Mouse (Mus musculus) embryonic facial prominence, embryonic 13.5 days (tissue): ENCODE measurements around the gene Gtf3c3. TPM values are rescaled to one million over a fixed set of nuclear protein-coding genes. Genes with fewer than 3 reads are reported as not detected.

Experiments
- ATAC-seq: fragments of 200-750 bp; cut with Nextera tagmentation; 2 replicates; pipeline ENCODE4 v1.8.0; 2017; ENCODE audit warnings: low read depth; ENCODE audit not compliant: insufficient number of reproducible peaks, insufficient read depth, low FRiP score, low TSS enrichment
- H3K27ac ChIP-seq: fragments of 300-500 bp; sonication (generic); 2 replicates; pipeline ENCODE4 v1.5.1; 2015; ENCODE audit warnings: moderate library complexity, mild to moderate bottlenecking, inconsistent platforms
- H3K27me3 ChIP-seq: fragments of 300-500 bp; sonication (generic); 2 replicates; pipeline ENCODE4 v1.6.1; 2015; ENCODE audit warnings: mild to moderate bottlenecking, inconsistent platforms
- H3K36me3 ChIP-seq: fragments of 300-500 bp; sonication (generic); 2 replicates; pipeline ENCODE4 v1.6.1; 2015; ENCODE audit warnings: mild to moderate bottlenecking, inconsistent platforms
- H3K4me1 ChIP-seq: fragments of 300-500 bp; sonication (generic); 2 replicates; pipeline ENCODE4 v1.6.1; 2015; ENCODE audit warnings: inconsistent platforms
- H3K4me2 ChIP-seq: fragments of 300-500 bp; sonication (generic); 2 replicates; pipeline ENCODE4 v1.6.1; 2015; ENCODE audit warnings: moderate library complexity, mild to moderate bottlenecking, inconsistent platforms
- H3K4me3 ChIP-seq: fragments of 300-500 bp; sonication (generic); 2 replicates; pipeline ENCODE4 v1.5.1; 2015; ENCODE audit warnings: mild to moderate bottlenecking, inconsistent platforms
- H3K9ac ChIP-seq: fragments of 300-500 bp; sonication (generic); 2 replicates; pipeline ENCODE4 v1.6.1; 2015; ENCODE audit warnings: mild to moderate bottlenecking, inconsistent platforms
- H3K9me3 ChIP-seq: fragments of 300-500 bp; sonication (generic); 2 replicates; pipeline ENCODE4 v1.6.1; 2016; ENCODE audit warnings: inconsistent platforms
- WGBS: fragments of 180-500 bp; shearing (Covaris S2); methylation state at CpG from one replicate; pipeline ENCODE4 v1.1.7; 2015; ENCODE audit warnings: mixed read lengths; 5-methylcytosine and 5-hydroxymethylcytosine counted together
- polyA plus RNA-seq: library from polyadenylated mRNA; unstranded; fragments of >200 nt; fragmentation: Nextera tagmentation; extraction: Ambion mirVana; gene quantifications from 2 replicates; pipeline ENCODE4 v1.2.1, GENCODE M21; 2015

Gene Gtf3c3
- polyA plus RNA-seq, 1 experiment from 2014 or later, result 26.3 TPM

- no peak overlapping the region for H3K4me3 ChIP-seq
- no peak overlapping the region for H3K9ac ChIP-seq
- H3K4me1 ChIP-seq, result no peaks in the 10 kb centered on the region
- H3K27ac ChIP-seq, result no peak overlapping the region
- WGBS, result 32% methylated on average over 1 of the region's 1 CpGs
- H3K27me3 ChIP-seq, result no peaks in the 10 kb centered on the region
- H3K4me2 ChIP-seq, result no peak overlapping the region
- H3K9me3 ChIP-seq, result no peaks in the 10 kb centered on the region
- ATAC-seq, result no peak
- no peaks in the 10 kb centered on the region for H3K36me3 ChIP-seq
Observed at GRCm38 (mm10) chr1:54384221-54384620, 54.5 kb downstream of the Gtf3c3 start.

DNA sequence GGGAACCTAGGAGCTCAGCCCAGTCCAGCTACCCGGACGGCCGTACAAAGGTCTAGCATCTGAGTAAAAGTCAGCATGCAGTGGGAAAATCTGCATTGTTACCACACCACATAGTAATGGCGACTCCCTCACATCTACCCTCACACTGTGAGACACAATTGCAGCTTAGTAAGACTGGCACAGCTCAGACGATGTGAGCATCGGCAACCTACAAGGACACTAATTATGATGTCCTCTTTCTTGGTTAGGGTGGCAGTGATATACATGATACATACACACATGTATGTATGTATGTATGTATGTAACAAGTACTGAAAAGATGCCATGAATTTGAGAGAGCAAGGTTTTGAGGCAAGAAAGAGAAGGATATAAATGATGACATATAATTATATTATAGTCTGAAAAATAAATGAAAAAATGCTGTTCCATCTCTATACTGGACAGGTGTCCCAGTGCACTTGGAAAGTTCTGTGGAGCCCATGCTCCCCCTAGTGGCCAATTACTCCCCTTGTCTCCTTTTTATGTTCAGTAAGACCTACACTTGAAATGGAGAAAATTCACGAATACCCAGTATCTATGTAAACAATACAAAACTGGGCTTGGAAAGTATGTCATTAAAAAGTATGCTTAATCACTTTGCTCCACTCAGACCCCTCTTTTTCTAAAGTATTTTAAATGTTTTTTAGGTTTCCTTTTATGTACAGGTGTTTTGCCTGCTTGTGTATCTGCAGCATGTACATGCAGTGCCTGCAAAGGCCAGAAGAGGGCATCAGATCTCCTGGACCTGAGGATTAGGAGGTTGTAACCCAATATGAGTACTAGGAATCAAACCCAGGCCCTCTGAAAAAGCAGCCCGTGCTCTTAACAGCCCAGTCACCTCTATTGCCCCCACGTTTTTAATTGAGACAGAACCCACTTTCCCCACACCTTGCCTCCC is 57.5 kb downstream of the Gtf3c3 start:
- no peak overlapping the region for H3K4me2 ChIP-seq
- no peaks in the 10 kb centered on the region for H3K36me3 ChIP-seq
- no peak overlapping the region for H3K27ac ChIP-seq
- no peaks in the 10 kb centered on the region for H3K27me3 ChIP-seq
- ATAC-seq, result no peak
- H3K4me1 ChIP-seq, result no peaks in the 10 kb centered on the region
- H3K9ac ChIP-seq, result no peak overlapping the region
- H3K4me3 ChIP-seq, result no peak overlapping the region
- 92% methylated on average over 9 of the region's 9 CpGs for WGBS
- no peaks in the 10 kb centered on the region for H3K9me3 ChIP-seq

- ATAC-seq, result no peak
- no peaks in the 10 kb centered on the region for H3K4me1 ChIP-seq
- H3K4me3 ChIP-seq, result no peak overlapping the region
- H3K27me3 ChIP-seq, result no peaks in the 10 kb centered on the region
- no peak overlapping the region for H3K27ac ChIP-seq
- H3K9me3 ChIP-seq, result no peaks in the 10 kb centered on the region
- H3K9ac ChIP-seq, result no peak overlapping the region
- H3K36me3 ChIP-seq, result no peaks in the 10 kb centered on the region
- H3K4me2 ChIP-seq, result no peak overlapping the region
Observed at GRCm38 (mm10) chr1:54377506-54378051, 61.2 kb downstream of the Gtf3c3 start.

GRCm38 (mm10) chr1:54356566-54356965 is 82.2 kb downstream of the Gtf3c3 start:
- Histone ChIP-seq H3K27ac (no peak overlapping the region), H3K4me2 (no peak overlapping the region), H3K4me1 (no peaks in the 10 kb centered on the region), H3K36me3 (no peaks in the 10 kb centered on the region), H3K27me3 (no peaks in the 10 kb centered on the region), H3K4me3 (no peak overlapping the region), H3K9ac (no peak overlapping the region), H3K9me3 (no peaks in the 10 kb centered on the region)
- ATAC-seq, result no peak
- 87% methylated on average over 6 of the region's 6 CpGs for WGBS

DNA sequence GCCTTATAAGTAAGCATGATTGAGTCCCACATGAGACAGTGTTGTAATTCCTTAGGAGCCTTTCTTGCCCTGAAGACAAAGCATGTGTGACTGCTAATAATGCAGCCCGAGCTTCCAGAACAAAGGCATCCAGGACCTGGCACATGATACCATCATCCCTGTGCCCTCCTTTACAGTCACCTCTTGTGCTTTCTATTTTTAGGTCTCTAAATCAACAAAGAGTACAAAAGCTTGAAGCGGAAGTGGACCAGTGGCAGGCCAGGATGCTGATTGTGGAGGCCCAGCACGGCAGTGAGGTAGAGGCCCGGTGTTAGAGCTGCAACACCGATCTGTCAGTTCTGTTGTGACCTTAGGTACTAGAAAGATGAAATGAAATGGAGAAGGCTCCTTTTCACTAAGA is 83.3 kb downstream of the Gtf3c3 start:
- Histone ChIP-seq H3K4me2 (no peak overlapping the region), H3K27me3 (no peaks in the 10 kb centered on the region), H3K4me3 (no peak overlapping the region), H3K9ac (no peak overlapping the region), H3K27ac (no peak overlapping the region), H3K4me1 (no peaks in the 10 kb centered on the region), H3K36me3 (no peaks in the 10 kb centered on the region), H3K9me3 (no peaks in the 10 kb centered on the region)
- 85% methylated on average over 5 of the region's 5 CpGs for WGBS
- ATAC-seq, result no peak

DNA sequence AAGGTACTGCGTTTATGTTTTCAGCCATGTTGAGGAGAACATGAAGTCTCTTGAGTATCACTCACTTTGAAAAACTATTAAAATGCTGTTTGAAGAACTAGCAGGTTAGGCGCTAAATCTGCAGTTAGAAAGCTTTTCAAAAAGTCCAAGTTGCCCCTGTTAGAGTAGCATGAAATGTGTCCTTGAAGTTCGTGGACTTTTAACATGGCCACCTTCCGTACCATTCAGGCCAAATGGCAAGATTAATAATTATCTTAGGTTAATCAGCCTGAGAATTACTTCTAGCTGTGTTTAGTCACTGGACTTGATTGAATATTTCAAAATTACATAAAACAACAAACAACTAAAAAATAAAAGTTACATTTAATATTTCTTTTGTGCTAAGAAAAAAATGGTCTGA is 84.0 kb downstream of the Gtf3c3 start:
- Histone ChIP-seq H3K4me3 (no peak overlapping the region), H3K27ac (no peak overlapping the region), H3K4me2 (no peak overlapping the region), H3K9ac (no peak overlapping the region), H3K36me3 (no peaks in the 10 kb centered on the region), H3K4me1 (no peaks in the 10 kb centered on the region), H3K27me3 (no peaks in the 10 kb centered on the region), H3K9me3 (no peaks in the 10 kb centered on the region)
- no peak for ATAC-seq
- 92% methylated on average over 4 of the region's 4 CpGs for WGBS

Other genes starting within 250 kb of the Gtf3c3 start
- gene Hecw2, start 243.8 kb downstream of the Gtf3c3 start, polyA plus RNA-seq, result 7.6 and 8.3 TPM in 2 replicates
- 0.18 and 0.28 TPM in 2 replicates for gene Ccdc150, start 188.3 kb downstream of the Gtf3c3 start, polyA plus RNA-seq
- 5.2 and 5.3 TPM in 2 replicates for gene Pgap1, start 118.7 kb upstream of the Gtf3c3 start, polyA plus RNA-seq